Mouse (Mus musculus): Measurements from ENCODE around the gene Pwp2. TPM values are rescaled to one million over a fixed set of nuclear protein-coding genes. Genes with fewer than 3 reads are reported as not detected.

The Pwp2 gene
- total and polyA plus RNA-seq, 3 experiments, result 41.2 to 49.9 (median 43.0) TPM

DNA sequence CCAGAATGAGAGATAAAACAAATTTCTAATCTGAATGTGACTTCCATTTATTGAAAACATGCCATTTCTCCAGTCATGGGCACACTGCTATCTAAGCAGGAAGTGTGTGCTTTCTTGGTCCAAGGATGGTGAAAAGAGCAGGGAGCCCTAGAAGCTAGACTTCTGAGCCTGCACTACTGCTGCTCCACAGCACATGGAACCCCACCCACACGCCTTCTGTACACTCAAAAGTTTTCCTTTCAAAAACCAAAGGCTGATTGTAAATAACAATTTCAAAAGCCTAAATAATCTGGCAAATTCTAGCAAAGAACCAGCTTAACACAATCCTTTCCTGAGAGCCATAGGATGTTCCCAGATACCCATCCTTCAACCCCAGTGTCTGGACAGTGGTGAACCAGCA is 34.6 kb upstream of the Pwp2 start:
- no peak overlapping the region for H3K4me3 ChIP-seq (replicated peaks in 1 of 3; ENCODE audit: low read depth in 2 of 3, low read length in 2 of 3, poor library complexity in 1 of 3)
- H3K9me3 ChIP-seq (replicated peaks; ENCODE audit: low read length), result no peaks in the 10 kb centered on the region
- H3K9ac ChIP-seq (ENCODE audit: insufficient read depth, low read depth), result no peak overlapping the region
- no peak for TF ChIP-seq EP300 (IDR thresholded peaks at IDR 0.05; ENCODE audit: low read length)
- no peak for TF ChIP-seq MYC (IDR thresholded peaks at IDR 0.05; ENCODE audit: low read depth, low read length)
- no peak for TF ChIP-seq MAZ (IDR thresholded peaks at IDR 0.05; ENCODE audit: low read depth, low read length)
- no peak for TF ChIP-seq NELFE (IDR thresholded peaks at IDR 0.05; ENCODE audit: low read depth, low read length)
- TF ChIP-seq PAX5 (IDR thresholded peaks at IDR 0.05; ENCODE audit: low read length), result no peak
- no peak for TF ChIP-seq RCOR1 (conservative IDR thresholded peaks at IDR 0.05; ENCODE audit: low read depth, low read length)
- no peak for TF ChIP-seq SIN3A (IDR thresholded peaks at IDR 0.05; ENCODE audit: low read length)
- TF ChIP-seq POLR2A (IDR thresholded peaks at IDR 0.05; ENCODE audit: low read depth, low read length), result no peak
- TF ChIP-seq ZC3H11A (IDR thresholded peaks at IDR 0.05; ENCODE audit: low read depth, low read length), result no peak
- no peak for TF ChIP-seq RAD21 (IDR thresholded peaks at IDR 0.05; ENCODE audit: low read depth, low read length)
- TF ChIP-seq MXI1 (IDR thresholded peaks at IDR 0.05; ENCODE audit: low read depth, low read length), result no peak
- TF ChIP-seq BHLHE40 (IDR thresholded peaks at IDR 0.05; ENCODE audit: low read depth, low read length), result no peak
- TF ChIP-seq CHD1 (IDR thresholded peaks at IDR 0.05; ENCODE audit: low read depth, low read length), result no peak
- TF ChIP-seq USF1 (IDR thresholded peaks at IDR 0.05; ENCODE audit: low read depth, low read length), result no peak
- TF ChIP-seq TCF12 (IDR thresholded peaks at IDR 0.05; ENCODE audit: low read depth, low read length), result no peak
- no peak for TF ChIP-seq POLR2AphosphoS2 (IDR thresholded peaks at IDR 0.05; ENCODE audit: low read depth, low read length)
- no peak for TF ChIP-seq ZKSCAN1 (IDR thresholded peaks at IDR 0.05; ENCODE audit: borderline replicate concordance, low read depth, low read length)
- no peak for TF ChIP-seq USF2 (conservative IDR thresholded peaks at IDR 0.05; ENCODE audit: low read depth, low read length)
- H3K36me3 ChIP-seq (replicated peaks in 1 of 2; ENCODE audit: control insufficient read depth in 1 of 2, insufficient read depth in 1 of 2, low read length in 1 of 2), result peaks cover 57 to 85% of the 10 kb centered on the region in 2 experiments
- in situ Hi-C loops (cut with MboI; ENCODE audit: low pct_ligation_motif_present, low pct_unique_long_range_greater_than_20kb, low sequenced_read_pairs) (no loop called here), dilution Hi-C loops (cut with MboI; ENCODE audit: extremely low pct_ligation_motif_present, extremely low pct_unique_long_range_greater_than_20kb, low sequenced_read_pairs) (no loop called here)
- H3K27ac ChIP-seq (ENCODE audit: insufficient read depth, low read depth), result no peak overlapping the region
- H3K79me2 ChIP-seq (replicated peaks; ENCODE audit: control insufficient read depth, extremely low read depth, insufficient read depth, poor library complexity, severe bottlenecking), result no peaks in the 10 kb centered on the region
- no peaks in the 10 kb centered on the region for H3K27me3 ChIP-seq (replicated peaks)
- H3K4me2 ChIP-seq (ENCODE audit: insufficient read depth, low read depth, poor library complexity, severe bottlenecking), result no peak overlapping the region
- no peak for DNase-seq (ENCODE audit: extremely low read depth)
- peaks cover 12 to 44% of the 10 kb centered on the region in 2 experiments for H3K4me1 ChIP-seq (ENCODE audit: control insufficient read depth in 1 of 2, insufficient read depth in 2 of 2)

DNA sequence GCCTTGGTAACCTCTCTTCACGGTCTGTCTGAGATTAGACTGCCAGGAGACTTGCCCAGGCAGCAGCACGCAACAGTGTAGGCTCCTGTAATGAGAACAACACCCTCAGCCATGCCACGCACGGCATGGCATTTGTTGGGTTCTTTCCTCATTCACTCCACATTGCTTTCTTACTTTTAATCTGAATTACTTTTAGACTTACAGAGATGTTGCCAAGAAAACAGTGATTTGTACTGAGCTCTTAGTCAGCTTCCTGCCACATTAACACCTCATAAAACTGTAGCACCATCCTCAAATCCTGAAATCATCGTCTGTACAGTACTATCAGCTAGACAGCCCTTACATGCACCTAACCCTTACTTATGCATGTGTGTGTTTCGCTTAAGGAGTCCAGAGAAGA is 33.6 kb upstream of the Pwp2 start:
- Histone ChIP-seq H3K4me2 (ENCODE audit: insufficient read depth, low read depth, poor library complexity, severe bottlenecking) (no peak overlapping the region), H3K4me1 (ENCODE audit: control insufficient read depth in 1 of 2, insufficient read depth in 2 of 2) (peaks cover 8 to 34% of the 10 kb centered on the region in 2 experiments), H3K27ac (ENCODE audit: insufficient read depth, low read depth) (no peak overlapping the region), H3K9ac (ENCODE audit: insufficient read depth, low read depth) (no peak overlapping the region), H3K27me3 (replicated peaks) (no peaks in the 10 kb centered on the region), H3K4me3 (replicated peaks in 1 of 3; ENCODE audit: low read depth in 2 of 3, low read length in 2 of 3, poor library complexity in 1 of 3) (no peak overlapping the region), H3K79me2 (replicated peaks; ENCODE audit: control insufficient read depth, extremely low read depth, insufficient read depth, poor library complexity, severe bottlenecking) (no peaks in the 10 kb centered on the region), H3K36me3 (replicated peaks in 1 of 2; ENCODE audit: control insufficient read depth in 1 of 2, insufficient read depth in 1 of 2, low read length in 1 of 2) (peaks cover 67 to 94% of the 10 kb centered on the region in 2 experiments), H3K9me3 (replicated peaks; ENCODE audit: low read length) (no peaks in the 10 kb centered on the region)
- dilution Hi-C loops (cut with MboI; ENCODE audit: extremely low pct_ligation_motif_present, extremely low pct_unique_long_range_greater_than_20kb, low sequenced_read_pairs) (no loop called here), in situ Hi-C loops (cut with MboI; ENCODE audit: low pct_ligation_motif_present, low pct_unique_long_range_greater_than_20kb, low sequenced_read_pairs) (no loop called here)
- DNase-seq (ENCODE audit: extremely low read depth), result no peak
- TF ChIP-seq HCFC1 (IDR thresholded peaks at IDR 0.05; ENCODE audit: low read depth, low read length) (no peak), ELF1 (IDR thresholded peaks at IDR 0.05; ENCODE audit: low read depth, low read length) (no peak), USF2 (conservative IDR thresholded peaks at IDR 0.05; ENCODE audit: low read depth, low read length) (no peak), NRF1 (IDR thresholded peaks at IDR 0.05; ENCODE audit: low read depth, low read length) (no peak)
